Mouse (Mus musculus): Measurements from ENCODE around the gene Hoxc11. TPM values are rescaled to one million over a fixed set of nuclear protein-coding genes. Genes with fewer than 3 reads are reported as not detected.

Gene Hoxc11
- polyA plus RNA-seq, 1 experiment, result not detected

DNA sequence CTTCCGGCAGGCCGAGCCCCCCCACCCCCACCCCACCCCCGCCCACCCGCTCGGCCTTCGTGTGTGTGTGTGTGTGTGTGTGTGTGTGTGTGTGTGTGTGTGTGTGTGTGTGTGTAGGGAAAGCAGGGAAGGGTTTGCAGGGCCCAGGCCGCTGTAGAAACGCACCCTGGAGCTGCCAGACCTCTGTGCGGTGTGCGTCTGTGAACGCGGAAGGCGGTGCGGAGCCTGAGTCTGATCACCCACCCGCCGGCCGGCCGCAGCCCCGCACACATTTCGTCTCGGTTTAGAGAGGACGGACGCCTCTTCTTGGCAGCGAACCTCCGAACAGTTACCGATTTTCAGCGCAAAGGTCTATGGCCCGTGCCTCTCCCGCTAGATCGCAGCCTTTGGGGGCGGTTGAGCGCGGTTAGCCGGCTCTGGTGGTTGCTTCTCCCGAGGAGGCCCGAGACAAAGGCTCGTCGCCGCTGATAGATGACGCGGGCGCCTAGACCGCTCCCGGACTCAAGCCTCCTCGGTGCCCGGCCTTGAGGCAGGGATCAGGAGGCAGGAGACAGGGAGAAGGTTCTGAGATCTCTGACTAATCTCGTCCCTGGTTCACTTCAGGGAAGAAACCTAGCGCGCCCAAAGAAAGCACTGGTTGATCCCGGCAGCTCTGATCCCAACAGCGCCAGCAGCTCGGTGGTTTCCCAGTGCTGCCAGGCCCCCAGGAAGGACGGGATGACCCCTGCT, 11.3 kb upstream of the Hoxc11 start:
- Histone ChIP-seq H3K27ac (ENCODE audit: insufficient read depth, low read length) (no peak overlapping the region), H3K4me3 (replicated peaks; ENCODE audit: insufficient read depth, low read depth, low read length) (no peak overlapping the region), H3K27me3 (ENCODE audit: control insufficient read depth, insufficient read depth, low read length) (peaks cover 4% of the 10 kb centered on the region; the same call in 1 of the 2 replicates), H3K4me1 (ENCODE audit: control insufficient read depth, insufficient read depth, low read length) (no peaks in the 10 kb centered on the region)
- no peak for DNase-seq
- 1% methylated on average over 53 of the region's 53 CpGs for WGBS
- TF ChIP-seq CTCF (IDR thresholded peaks at IDR 0.05; ENCODE audit: borderline replicate concordance, insufficient read depth, low read depth, low read length), result no peak
- no peak for TF ChIP-seq POLR2A (IDR thresholded peaks at IDR 0.05; ENCODE audit: borderline replicate concordance, insufficient read depth, low read length)

DNA sequence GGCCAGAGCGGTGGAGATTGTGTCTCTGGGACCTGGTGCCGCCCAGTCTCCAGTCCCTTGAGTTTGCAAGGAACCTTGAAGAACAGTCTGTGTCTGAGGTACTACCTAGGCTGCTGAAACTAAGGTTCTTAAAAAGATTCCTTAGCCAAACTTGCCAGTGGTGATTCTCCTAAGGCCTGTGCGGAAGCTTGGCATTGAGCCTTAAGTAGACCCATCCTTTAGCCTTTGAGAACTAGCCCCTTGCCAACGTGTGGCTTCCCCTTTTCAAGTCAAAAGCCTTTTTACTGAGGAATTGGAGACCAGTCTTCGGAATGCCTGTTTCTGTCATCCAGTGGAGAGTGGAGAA, 10.8 kb upstream of the Hoxc11 start:
- Histone ChIP-seq H3K27ac (ENCODE audit: insufficient read depth, low read length) (no peak overlapping the region), H3K27me3 (ENCODE audit: control insufficient read depth, insufficient read depth, low read length) (peaks cover 5% of the 10 kb centered on the region; the same call in 1 of the 2 replicates), H3K4me1 (ENCODE audit: control insufficient read depth, insufficient read depth, low read length) (no peaks in the 10 kb centered on the region), H3K4me3 (replicated peaks; ENCODE audit: insufficient read depth, low read depth, low read length) (no peak overlapping the region)
- 5% methylated on average over 5 of the region's 5 CpGs for WGBS
- TF ChIP-seq CTCF (IDR thresholded peaks at IDR 0.05; ENCODE audit: borderline replicate concordance, insufficient read depth, low read depth, low read length) (no peak), POLR2A (IDR thresholded peaks at IDR 0.05; ENCODE audit: borderline replicate concordance, insufficient read depth, low read length) (no peak)
- DNase-seq, result no peak

DNA sequence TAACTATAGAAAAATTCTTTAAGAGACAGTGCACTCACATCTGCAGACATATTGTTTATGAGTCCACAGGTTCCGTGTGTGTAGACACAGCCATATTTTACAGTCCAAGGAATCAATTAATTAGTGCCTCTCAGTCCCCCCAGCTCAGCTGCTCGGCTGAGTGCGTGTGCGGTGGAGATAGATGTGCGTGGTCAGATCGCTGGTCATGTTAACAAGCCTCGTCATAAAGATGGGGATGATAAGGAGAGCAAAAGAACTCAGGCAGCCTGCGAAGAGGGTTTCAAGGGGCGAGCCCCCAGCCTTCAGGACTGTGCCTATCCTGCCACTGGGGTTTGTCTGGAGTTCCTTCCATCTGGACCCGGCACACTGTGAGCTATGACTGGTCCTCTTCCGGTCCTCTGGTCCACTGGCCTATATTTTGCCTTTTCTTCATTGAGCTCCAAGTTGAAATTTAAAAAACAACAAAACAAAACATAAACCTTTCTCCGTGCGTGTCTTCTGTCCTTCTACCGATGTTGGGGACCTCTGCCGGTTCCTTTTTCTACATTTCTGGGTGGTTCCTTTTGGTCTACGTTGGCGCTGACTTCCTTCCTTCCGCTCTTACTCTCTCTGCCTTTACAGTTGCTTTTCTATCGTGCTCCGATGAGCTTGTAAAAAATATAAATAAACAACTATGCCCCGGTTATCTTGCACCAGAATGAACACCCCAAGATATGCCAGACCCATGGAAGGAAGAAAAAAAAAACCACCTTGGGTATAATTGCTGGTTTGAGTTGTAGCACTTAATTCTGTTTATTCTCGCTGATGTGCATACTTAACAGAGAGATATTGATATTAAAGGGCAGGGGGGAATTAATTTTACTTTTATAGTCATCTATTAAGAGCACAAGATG, 8.8 kb upstream of the Hoxc11 start:
- TF ChIP-seq POLR2A (IDR thresholded peaks at IDR 0.05; ENCODE audit: borderline replicate concordance, insufficient read depth, low read length), result no peak
- TF ChIP-seq CTCF (IDR thresholded peaks at IDR 0.05; ENCODE audit: borderline replicate concordance, insufficient read depth, low read depth, low read length), result no peak
- WGBS, result 15% methylated on average over 22 of the region's 22 CpGs
- Histone ChIP-seq H3K4me1 (ENCODE audit: control insufficient read depth, insufficient read depth, low read length) (no peaks in the 10 kb centered on the region), H3K27me3 (ENCODE audit: control insufficient read depth, insufficient read depth, low read length) (peaks cover 5% of the 10 kb centered on the region; the same call in 1 of the 2 replicates), H3K4me3 (replicated peaks; ENCODE audit: insufficient read depth, low read depth, low read length) (no peak overlapping the region), H3K27ac (ENCODE audit: insufficient read depth, low read length) (no peak overlapping the region)
- DNase-seq, result no peak

DNA sequence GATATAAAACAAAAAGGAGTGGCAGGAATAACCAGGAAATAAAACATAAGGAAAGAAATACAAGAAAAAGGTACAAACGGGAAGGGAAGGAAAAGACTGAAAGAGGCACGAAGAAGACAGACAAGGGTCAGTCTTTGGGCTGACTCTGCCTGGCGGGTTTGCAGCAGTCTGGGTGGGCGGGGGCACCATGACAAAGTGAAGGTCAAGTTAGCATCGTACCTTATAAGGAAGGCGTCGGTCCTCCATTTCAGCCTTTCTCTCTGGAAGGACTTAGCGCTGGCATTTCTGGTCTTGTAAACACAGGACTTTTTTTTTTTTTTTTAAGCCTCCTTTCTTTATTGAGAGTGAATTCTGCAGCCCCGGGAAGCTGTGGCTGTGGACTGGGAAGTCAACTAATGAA, 7.0 kb upstream of the Hoxc11 start:
- no peak for TF ChIP-seq POLR2A (IDR thresholded peaks at IDR 0.05; ENCODE audit: borderline replicate concordance, insufficient read depth, low read length)
- TF ChIP-seq CTCF (IDR thresholded peaks at IDR 0.05; ENCODE audit: borderline replicate concordance, insufficient read depth, low read depth, low read length), result no peak
- H3K4me1 ChIP-seq (ENCODE audit: control insufficient read depth, insufficient read depth, low read length), result no peaks in the 10 kb centered on the region
- H3K27ac ChIP-seq (ENCODE audit: insufficient read depth, low read length), result no peak overlapping the region
- 2% methylated on average over 9 of the region's 9 CpGs for WGBS
- H3K4me3 ChIP-seq (replicated peaks; ENCODE audit: insufficient read depth, low read depth, low read length), result no peak overlapping the region
- DNase-seq, result no peak
- peaks cover 8% of the 10 kb centered on the region; the same call in 1 of the 2 replicates for H3K27me3 ChIP-seq (ENCODE audit: control insufficient read depth, insufficient read depth, low read length)

DNA sequence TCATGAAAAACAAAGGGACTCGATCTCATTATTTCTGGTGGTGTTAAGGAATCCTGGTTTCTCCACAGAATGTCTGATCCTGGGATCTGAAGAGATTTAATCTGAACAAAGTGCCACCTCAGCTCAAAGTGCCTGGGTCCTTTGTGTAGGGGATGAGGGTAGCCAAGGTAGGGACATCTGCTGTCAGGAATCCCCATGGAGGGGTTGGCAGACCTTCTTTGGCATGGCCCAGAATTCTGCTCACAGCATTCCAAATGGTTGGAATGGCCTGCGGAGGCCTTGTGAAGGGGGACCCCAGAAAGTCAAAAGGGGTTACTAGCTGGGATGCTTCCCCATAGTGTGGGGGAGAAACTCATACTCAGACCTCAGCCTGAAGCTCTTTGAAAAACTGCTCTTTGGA, 5.4 kb upstream of the Hoxc11 start:
- H3K4me3 ChIP-seq (replicated peaks; ENCODE audit: insufficient read depth, low read depth, low read length), result no peak overlapping the region
- DNase-seq, result no peak
- H3K27me3 ChIP-seq (ENCODE audit: control insufficient read depth, insufficient read depth, low read length), result peaks cover 8% of the 10 kb centered on the region; the same call in 1 of the 2 replicates
- TF ChIP-seq CTCF (IDR thresholded peaks at IDR 0.05; ENCODE audit: borderline replicate concordance, insufficient read depth, low read depth, low read length), result no peak
- TF ChIP-seq POLR2A (IDR thresholded peaks at IDR 0.05; ENCODE audit: borderline replicate concordance, insufficient read depth, low read length), result no peak
- H3K27ac ChIP-seq (ENCODE audit: insufficient read depth, low read length), result no peak overlapping the region
- WGBS, result 13% methylated on average over 2 of the region's 2 CpGs
- H3K4me1 ChIP-seq (ENCODE audit: control insufficient read depth, insufficient read depth, low read length), result no peaks in the 10 kb centered on the region

DNA sequence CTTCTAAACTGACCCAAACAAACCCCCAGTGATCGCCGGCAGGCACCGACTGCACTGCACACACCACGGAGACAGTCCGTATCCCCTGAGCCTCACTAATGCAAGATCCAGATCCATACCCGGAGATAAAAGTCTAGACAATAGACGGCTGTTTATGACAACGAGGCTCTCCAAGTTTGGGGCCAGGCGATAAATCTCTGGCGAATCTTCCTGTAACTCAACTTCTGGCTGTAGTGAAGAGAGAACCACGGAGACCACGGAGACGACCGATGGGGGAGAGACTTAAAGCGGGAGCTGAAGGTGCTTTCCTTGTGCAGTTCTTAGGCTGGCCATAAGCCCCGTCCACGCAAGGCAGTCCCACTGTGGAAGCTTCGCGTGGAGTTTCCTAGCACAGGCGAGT, 4.5 kb upstream of the Hoxc11 start:
- no peak overlapping the region for H3K4me3 ChIP-seq (replicated peaks; ENCODE audit: insufficient read depth, low read depth, low read length)
- no peak for DNase-seq
- H3K4me1 ChIP-seq (ENCODE audit: control insufficient read depth, insufficient read depth, low read length), result no peaks in the 10 kb centered on the region
- TF ChIP-seq CTCF (IDR thresholded peaks at IDR 0.05; ENCODE audit: borderline replicate concordance, insufficient read depth, low read depth, low read length), result no peak
- no peak for TF ChIP-seq POLR2A (IDR thresholded peaks at IDR 0.05; ENCODE audit: borderline replicate concordance, insufficient read depth, low read length)
- no peak overlapping the region for H3K27ac ChIP-seq (ENCODE audit: insufficient read depth, low read length)
- WGBS, result 3% methylated on average over 20 of the region's 20 CpGs
- H3K27me3 ChIP-seq (ENCODE audit: control insufficient read depth, insufficient read depth, low read length), result peaks cover 9% of the 10 kb centered on the region; the same call in 1 of the 2 replicates

DNA sequence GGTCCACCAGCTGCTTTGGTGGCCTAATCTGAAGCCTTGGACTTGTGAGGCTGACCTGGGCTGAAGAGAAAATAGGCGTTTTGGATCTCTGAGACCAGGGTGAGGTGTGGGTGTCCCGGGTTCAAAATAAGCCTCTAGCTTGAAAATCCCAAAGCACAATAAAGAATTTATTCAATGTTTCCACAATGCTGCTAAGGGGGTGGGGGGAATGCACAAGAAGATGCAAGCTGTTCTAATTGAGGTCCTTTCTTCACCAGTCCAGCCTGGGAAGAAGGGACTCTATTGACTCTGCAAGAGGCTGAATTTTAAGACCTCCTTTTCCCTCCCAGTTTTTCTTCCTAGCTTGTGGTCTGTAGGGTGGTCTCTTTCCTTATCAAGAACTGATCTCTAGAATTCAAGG, 3.4 kb upstream of the Hoxc11 start:
- WGBS, result 17% methylated on average over 2 of the region's 2 CpGs
- TF ChIP-seq CTCF (IDR thresholded peaks at IDR 0.05; ENCODE audit: borderline replicate concordance, insufficient read depth, low read depth, low read length) (no peak), POLR2A (IDR thresholded peaks at IDR 0.05; ENCODE audit: borderline replicate concordance, insufficient read depth, low read length) (no peak)
- H3K4me1 ChIP-seq (ENCODE audit: control insufficient read depth, insufficient read depth, low read length), result no peaks in the 10 kb centered on the region
- no peak overlapping the region for H3K4me3 ChIP-seq (replicated peaks; ENCODE audit: insufficient read depth, low read depth, low read length)
- H3K27ac ChIP-seq (ENCODE audit: insufficient read depth, low read length), result no peak overlapping the region
- H3K27me3 ChIP-seq (ENCODE audit: control insufficient read depth, insufficient read depth, low read length), result peaks cover 12% of the 10 kb centered on the region; the same call in 1 of the 2 replicates
- DNase-seq, result no peak

All from cerebellum, adult 2 months (tissue).